Mouse (Mus musculus) spleen, adult 10 weeks (tissue): Measurements from ENCODE around the gene Csrnp2. TPM values are rescaled to one million over a fixed set of nuclear protein-coding genes. Genes with fewer than 3 reads are reported as not detected.

Experiments used
- polyA plus RNA-seq: library from polyadenylated mRNA; stranded (reverse); fragments of 350-450 nt; fragmentation: Illumina TruSeq; extraction: RNeasy Lipid Tissue Mini Kit (QIAGEN cat#74804); gene quantifications from one replicate; pipeline ENCODE4 v1.2.3, GENCODE M21; 2015; ENCODE audit warnings: low replicate concordance; ENCODE audit not compliant: insufficient read depth

Gene Csrnp2
- polyA plus RNA-seq, result 1.9 TPM

DNA sequence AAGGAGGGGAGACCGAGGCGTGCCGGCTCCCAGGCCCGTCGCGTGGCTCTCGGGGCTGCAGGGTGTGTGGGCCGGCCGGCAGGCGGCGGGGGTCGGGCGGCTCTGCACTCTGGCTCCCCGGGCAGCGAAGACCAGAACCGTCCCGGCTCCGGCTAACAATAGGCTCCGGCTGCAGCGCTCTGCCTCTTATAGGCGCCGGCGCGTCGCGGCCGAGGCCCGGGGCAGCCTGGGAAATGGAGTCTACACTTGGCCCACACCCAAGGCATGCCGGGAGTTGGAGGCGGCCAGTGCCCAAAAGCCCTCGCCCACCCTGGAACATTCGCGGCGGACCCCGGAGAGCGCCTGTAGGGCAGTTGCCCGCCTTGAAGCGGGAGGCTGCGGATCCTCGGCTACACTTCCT, at the start of gene Csrnp2:
Gene Csrnp2 (minus strand): TSS at position 387 of the 400 bp plus-strand sequence.

GRCm38 (mm10) chr15:100468295-100469188, 26.7 kb downstream of the Csrnp2 start, which contains the start of gene Letmd1:
TSS of gene Letmd1 (plus strand) at chr15:100469023.

Other genes starting within 250 kb of the Csrnp2 start
- not detected for gene Tmprss12, start 214.7 kb downstream of the Csrnp2 start, polyA plus RNA-seq
- gene Mettl7a1, start 191.3 kb downstream of the Csrnp2 start, polyA plus RNA-seq, result 31.1 TPM
- not detected for gene Mettl7a3, start 160.6 kb downstream of the Csrnp2 start, polyA plus RNA-seq
- not detected for gene Methig1, start 142.3 kb downstream of the Csrnp2 start, polyA plus RNA-seq
- gene Mettl7a2, start 142.3 kb downstream of the Csrnp2 start, polyA plus RNA-seq, result not detected
- gene Higd1c, start 130.9 kb downstream of the Csrnp2 start, polyA plus RNA-seq, result not detected
- not detected for gene Gm5475, start 73.3 kb downstream of the Csrnp2 start, polyA plus RNA-seq
- gene Slc11a2, start 70.4 kb downstream of the Csrnp2 start, polyA plus RNA-seq, result 23.8 TPM
- 37.2 TPM for gene Letmd1, start 26.5 kb downstream of the Csrnp2 start, polyA plus RNA-seq
- gene Tfcp2, start 56.5 kb upstream of the Csrnp2 start, polyA plus RNA-seq, result 9.6 TPM
- 27.7 TPM for gene Pou6f1, start 104.5 kb upstream of the Csrnp2 start, polyA plus RNA-seq
- gene Dazap2, start 119.9 kb upstream of the Csrnp2 start, polyA plus RNA-seq, result 422 TPM
- 20.1 TPM for gene Smagp, start 141.5 kb upstream of the Csrnp2 start, polyA plus RNA-seq
- gene Bin2, start 174.1 kb upstream of the Csrnp2 start, polyA plus RNA-seq, result 90.0 TPM
- 46.7 TPM for gene Cela1, start 192.4 kb upstream of the Csrnp2 start, polyA plus RNA-seq
- gene Galnt6, start 233.9 kb upstream of the Csrnp2 start, polyA plus RNA-seq, result 32.8 TPM